Mouse (Mus musculus) neutrophil, adult 5-6 weeks (primary cell): ENCODE measurements around the gene Zfp511. TPM values are rescaled to one million over a fixed set of nuclear protein-coding genes. Genes with fewer than 3 reads are reported as not detected.

ENCODE experiments used
- ATAC-seq: fragments of 151-379, 151-347 bp; 2 replicates; pipeline ENCODE4 v1.8.0; 2017; ENCODE audit warnings: mild to moderate bottlenecking, moderate TSS enrichment; ENCODE audit not compliant: insufficient number of reproducible peaks, poor library complexity, low FRiP score, severe bottlenecking; ENCODE audit errors: extremely low read depth
- total RNA-seq: library from RNA; stranded (forward); fragments of 200-1000 nt; gene quantifications from 2 replicates; pipeline ENCODE4 v1.2.3, GENCODE M21; 2017

Zfp511 gene
- total RNA-seq, 1 experiment from 2014 or later = 22.7 TPM

- no peak for ATAC-seq
These were observed 45.4 kb downstream of the Zfp511 start for GRCm38 (mm10) chr7:140081408-140082241.

GRCm38 (mm10) chr7:140082242-140082678, 46.1 kb downstream of the Zfp511 start, which contains the start of gene Caly:
Gene Caly, minus strand, starts transcription at chr7:140082548.
- ATAC-seq = no peak

Other genes starting within 250 kb of the Zfp511 start
- not detected in 2 replicates for gene Adgra1, start 202.2 kb upstream of the Zfp511 start, total RNA-seq
- gene Kndc1, start 141.7 kb upstream of the Zfp511 start, total RNA-seq = not detected in 2 replicates
- gene Utf1, start 92.6 kb upstream of the Zfp511 start, total RNA-seq = not detected in 2 replicates
- gene 6430531B16Rik, start 57.6 kb upstream of the Zfp511 start, total RNA-seq = 2.2 TPM in 2 replicates
- 217 and 224 TPM in 2 replicates for gene Adam8, start 43.8 kb upstream of the Zfp511 start, total RNA-seq
- 15.6 and 16.8 TPM in 2 replicates for gene Tubgcp2, start 278 bp downstream of the Zfp511 start, total RNA-seq
- not detected in 2 replicates for gene Msx3, start 12.7 kb downstream of the Zfp511 start, total RNA-seq
- not detected in 2 replicates for gene Caly, start 46.2 kb downstream of the Zfp511 start, total RNA-seq
- gene Prap1, start 57.0 kb downstream of the Zfp511 start, total RNA-seq = not detected in 2 replicates
- gene Fuom, start 66.0 kb downstream of the Zfp511 start, total RNA-seq = 1.9 TPM in 1 of 2 replicates, not detected in the other
- 2.2 and 4.9 TPM in 2 replicates for gene Paox, start 79.4 kb downstream of the Zfp511 start, total RNA-seq
- gene Echs1, start 80.1 kb downstream of the Zfp511 start, total RNA-seq = 20.0 and 45.2 TPM in 2 replicates
- gene Mtg1, start 101.2 kb downstream of the Zfp511 start, total RNA-seq = 5.0 and 13.8 TPM in 2 replicates
- gene Sprn, start 118.5 kb downstream of the Zfp511 start, total RNA-seq = not detected in 2 replicates
- not detected in 2 replicates for gene Olfr522, start 128.4 kb downstream of the Zfp511 start, total RNA-seq
- gene Olfr523, start 136.8 kb downstream of the Zfp511 start, total RNA-seq = 0.23 TPM in 1 of 2 replicates, not detected in the other
- not detected in 2 replicates for gene Olfr524, start 169.6 kb downstream of the Zfp511 start, total RNA-seq
- gene Cd163l1, start 181.9 kb downstream of the Zfp511 start, total RNA-seq = 0.47 and 1.6 TPM in 2 replicates
- gene 5830411N06Rik, start 210.9 kb downstream of the Zfp511 start, total RNA-seq = 4.4 and 4.7 TPM in 2 replicates